Mouse (Mus musculus) right cerebral cortex, adult 18-20 months (tissue): Measurements from ENCODE around the gene Rab20.
"Not testable (repeated sequence)": the region's sequence is repeated elsewhere in the genome, so short reads cannot be mapped to it uniquely, and the experiment has no call there.

ENCODE experiments used
- DNase-seq: peaks from one replicate; pipeline ENCODE4 v3.0.0; 2022; ENCODE audit warnings: mixed read lengths

Rab20 gene

GRCm38 (mm10) chr8:11479591-11479990, 1.1 kb upstream of the Rab20 start:
- DNase-seq: no peak

GRCm38 (mm10) chr8:11478807-11479527, 457 bp upstream of the Rab20 start:
- DNase-seq: no peak

GRCm38 (mm10) chr8:11477178-11477553, 1.3 kb downstream of the Rab20 start:
- DNase-seq: no peak

GRCm38 (mm10) chr8:11476338-11477177, 2.0 kb downstream of the Rab20 start:
- peak; percentile 26 for DNase-seq

GRCm38 (mm10) chr8:11475876-11476275, 2.6 kb downstream of the Rab20 start:
- DNase-seq: no peak

- DNase-seq: no peak
Measured at GRCm38 (mm10) chr8:11475397-11475796, 3.1 kb downstream of the Rab20 start.

- no peak for DNase-seq
Measured at GRCm38 (mm10) chr8:11473072-11473471, 5.4 kb downstream of the Rab20 start.

GRCm38 (mm10) chr8:11471309-11471708, 7.2 kb downstream of the Rab20 start:
- no peak for DNase-seq

- no peak for DNase-seq
Measured at GRCm38 (mm10) chr8:11470694-11471093, 7.8 kb downstream of the Rab20 start.

- DNase-seq: no peak
Measured at GRCm38 (mm10) chr8:11469095-11469494, 9.4 kb downstream of the Rab20 start.

GRCm38 (mm10) chr8:11466528-11466927, 12.0 kb downstream of the Rab20 start:
- DNase-seq: not testable (repeated sequence)

- no peak for DNase-seq
Measured at GRCm38 (mm10) chr8:11465619-11466018, 12.9 kb downstream of the Rab20 start.

- no peak for DNase-seq
Measured at GRCm38 (mm10) chr8:11464707-11464964, 13.9 kb downstream of the Rab20 start.

GRCm38 (mm10) chr8:11463889-11464706, 14.4 kb downstream of the Rab20 start:
- no peak for DNase-seq

GRCm38 (mm10) chr8:11463541-11463888, 15.0 kb downstream of the Rab20 start:
- no peak for DNase-seq

- no peak for DNase-seq
Measured at GRCm38 (mm10) chr8:11462641-11463040, 15.9 kb downstream of the Rab20 start.

- DNase-seq: no peak
Measured at GRCm38 (mm10) chr8:11461847-11462246, 16.7 kb downstream of the Rab20 start.

- no peak for DNase-seq
Measured at GRCm38 (mm10) chr8:11460934-11461333, 17.6 kb downstream of the Rab20 start.

GRCm38 (mm10) chr8:11459016-11459415, 19.5 kb downstream of the Rab20 start:
- no peak for DNase-seq

- no peak for DNase-seq
Measured at GRCm38 (mm10) chr8:11457981-11458836, 20.3 kb downstream of the Rab20 start.

- DNase-seq: no peak
Measured at GRCm38 (mm10) chr8:11457278-11457677, 21.2 kb downstream of the Rab20 start.

GRCm38 (mm10) chr8:11454228-11454627, 24.3 kb downstream of the Rab20 start:
- DNase-seq: no peak

GRCm38 (mm10) chr8:11452974-11453373, 25.5 kb downstream of the Rab20 start:
- no peak for DNase-seq
